Mouse (Mus musculus): ENCODE data around the gene En2. TPM values are rescaled to one million over a fixed set of nuclear protein-coding genes. Genes with fewer than 3 reads are reported as not detected.

En2 gene
- polyA plus RNA-seq, 1 experiment, result not detected

GRCm38 (mm10) chr5:28192099-28192454 is 26.6 kb downstream of the En2 start:
- TF ChIP-seq CTCF (IDR thresholded peaks at IDR 0.05; ENCODE audit: insufficient read depth, low read depth, low read length) (no peak), POLR2A (IDR thresholded peaks at IDR 0.05; ENCODE audit: insufficient read depth, low read depth, low read length) (no peak)
- 60% methylated on average over 4 of the region's 4 CpGs for WGBS
- Histone ChIP-seq H3K27ac (ENCODE audit: insufficient read depth, low read depth, low read length) (no peak overlapping the region), H3K4me1 (ENCODE audit: control insufficient read depth, insufficient read depth, low read length) (no peaks in the 10 kb centered on the region), H3K4me3 (ENCODE audit: insufficient read depth, low read depth, low read length) (no peak overlapping the region)

- TF ChIP-seq CTCF (IDR thresholded peaks at IDR 0.05; ENCODE audit: insufficient read depth, low read depth, low read length), result no peak
- TF ChIP-seq POLR2A (IDR thresholded peaks at IDR 0.05; ENCODE audit: insufficient read depth, low read depth, low read length), result no peak
- Histone ChIP-seq H3K4me3 (ENCODE audit: insufficient read depth, low read depth, low read length) (no peak overlapping the region), H3K4me1 (ENCODE audit: control insufficient read depth, insufficient read depth, low read length) (no peaks in the 10 kb centered on the region), H3K27ac (ENCODE audit: insufficient read depth, low read depth, low read length) (no peak overlapping the region)
- WGBS, result 66% methylated on average over 2 of the region's 2 CpGs
Measured at GRCm38 (mm10) chr5:28195473-28195872, 30.0 kb downstream of the En2 start.

GRCm38 (mm10) chr5:28199089-28199873 is 33.8 kb downstream of the En2 start:
- no peak overlapping the region for H3K27ac ChIP-seq (ENCODE audit: insufficient read depth, low read depth, low read length)
- H3K4me1 ChIP-seq (ENCODE audit: control insufficient read depth, insufficient read depth, low read length), result no peaks in the 10 kb centered on the region
- 44% methylated on average over 7 of the region's 7 CpGs for WGBS
- no peak overlapping the region for H3K4me3 ChIP-seq (ENCODE audit: insufficient read depth, low read depth, low read length)
- no peak for TF ChIP-seq POLR2A (IDR thresholded peaks at IDR 0.05; ENCODE audit: insufficient read depth, low read depth, low read length)
- no peak for TF ChIP-seq CTCF (IDR thresholded peaks at IDR 0.05; ENCODE audit: insufficient read depth, low read depth, low read length)

GRCm38 (mm10) chr5:28203086-28203485 is 37.6 kb downstream of the En2 start:
- Histone ChIP-seq H3K4me1 (ENCODE audit: control insufficient read depth, insufficient read depth, low read length) (no peaks in the 10 kb centered on the region), H3K4me3 (ENCODE audit: insufficient read depth, low read depth, low read length) (no peak overlapping the region), H3K27ac (ENCODE audit: insufficient read depth, low read depth, low read length) (no peak overlapping the region)
- WGBS, result 85% methylated on average over 6 of the region's 6 CpGs
- TF ChIP-seq POLR2A (IDR thresholded peaks at IDR 0.05; ENCODE audit: insufficient read depth, low read depth, low read length) (no peak), CTCF (IDR thresholded peaks at IDR 0.05; ENCODE audit: insufficient read depth, low read depth, low read length) (no peak)

- Histone ChIP-seq H3K27ac (ENCODE audit: insufficient read depth, low read depth, low read length) (no peak overlapping the region), H3K4me3 (ENCODE audit: insufficient read depth, low read depth, low read length) (no peak overlapping the region), H3K4me1 (ENCODE audit: control insufficient read depth, insufficient read depth, low read length) (peaks cover 2% of the 10 kb centered on the region; the same call in 1 of the 2 replicates)
- TF ChIP-seq POLR2A (IDR thresholded peaks at IDR 0.05; ENCODE audit: insufficient read depth, low read depth, low read length) (no peak), CTCF (IDR thresholded peaks at IDR 0.05; ENCODE audit: insufficient read depth, low read depth, low read length) (no peak)
- 85% methylated on average over 2 of the region's 2 CpGs for WGBS
Measured at GRCm38 (mm10) chr5:28204678-28205077, 39.2 kb downstream of the En2 start.

- peaks cover 8% of the 10 kb centered on the region; the same call in 1 of the 2 replicates for H3K4me1 ChIP-seq (ENCODE audit: control insufficient read depth, insufficient read depth, low read length)
- no peak for TF ChIP-seq CTCF (IDR thresholded peaks at IDR 0.05; ENCODE audit: insufficient read depth, low read depth, low read length)
- 69% methylated on average over 4 of the region's 4 CpGs for WGBS
- H3K27ac ChIP-seq (ENCODE audit: insufficient read depth, low read depth, low read length), result no peak overlapping the region
- H3K4me3 ChIP-seq (ENCODE audit: insufficient read depth, low read depth, low read length), result no peak overlapping the region
Measured at GRCm38 (mm10) chr5:28206448-28206847, 41.0 kb downstream of the En2 start.

- WGBS, result 68% methylated on average over 4 of the region's 4 CpGs
- Histone ChIP-seq H3K27ac (ENCODE audit: insufficient read depth, low read depth, low read length) (no peak overlapping the region), H3K4me1 (ENCODE audit: control insufficient read depth, insufficient read depth, low read length) (peaks cover 8% of the 10 kb centered on the region; the same call in 1 of the 2 replicates), H3K4me3 (ENCODE audit: insufficient read depth, low read depth, low read length) (no peak overlapping the region)
- no peak for TF ChIP-seq CTCF (IDR thresholded peaks at IDR 0.05; ENCODE audit: insufficient read depth, low read depth, low read length)
- TF ChIP-seq POLR2A (IDR thresholded peaks at IDR 0.05; ENCODE audit: insufficient read depth, low read depth, low read length), result no peak
Measured at GRCm38 (mm10) chr5:28207043-28207442, 41.5 kb downstream of the En2 start.

- no peak overlapping the region for H3K4me3 ChIP-seq (ENCODE audit: insufficient read depth, low read depth, low read length)
- no peak overlapping the region for H3K27ac ChIP-seq (ENCODE audit: insufficient read depth, low read depth, low read length)
- peaks cover 8% of the 10 kb centered on the region; the same call in 1 of the 2 replicates for H3K4me1 ChIP-seq (ENCODE audit: control insufficient read depth, insufficient read depth, low read length)
- 17% methylated on average over 20 of the region's 20 CpGs for WGBS
- TF ChIP-seq POLR2A (IDR thresholded peaks at IDR 0.05; ENCODE audit: insufficient read depth, low read depth, low read length), result no peak
- TF ChIP-seq CTCF (IDR thresholded peaks at IDR 0.05; ENCODE audit: insufficient read depth, low read depth, low read length), result no peak
Measured at GRCm38 (mm10) chr5:28208726-28209520, 43.4 kb downstream of the En2 start.

Data from olfactory bulb, adult 2 months (tissue).